Mouse (Mus musculus) MEL (cell line): ENCODE data around the gene Nolc1.

Experiments used
- EP300 ChIP-seq, 2 experiments: IDR thresholded peaks; 2 replicates each; pipeline ENCODE4 v1.6.1; 2011; ENCODE audit warnings: improper control_type of control experiment in 2 of 2, low read length in 2 of 2, low read depth in 1 of 2, mild to moderate bottlenecking in 1 of 2
- HCFC1 ChIP-seq: IDR thresholded peaks from 2 replicates; pipeline ENCODE4 v1.6.1; 2012; ENCODE audit warnings: low read depth, mild to moderate bottlenecking, inconsistent platforms, low read length, improper control_type of control experiment, moderate library complexity

DNA sequence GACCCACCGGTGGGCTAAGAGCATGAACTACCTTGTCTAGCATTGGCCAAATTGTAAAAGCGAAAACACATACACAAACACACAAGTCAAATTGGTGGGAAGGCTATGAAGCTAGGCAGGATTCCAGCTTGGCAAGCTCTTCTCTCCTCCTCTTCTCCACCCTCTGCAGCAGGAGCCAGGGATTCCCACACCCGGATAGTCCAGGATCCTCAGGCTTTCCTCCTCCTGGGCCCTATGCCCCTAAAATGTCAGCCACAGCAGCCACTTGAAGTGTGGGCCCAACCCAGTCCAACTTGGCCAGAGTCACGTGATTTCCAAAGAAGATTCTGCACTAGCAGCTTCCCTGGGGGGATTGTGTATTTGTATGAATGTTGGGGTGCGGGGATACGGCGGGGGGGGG, 32.3 kb upstream of the Nolc1 start:
- no peak for TF ChIP-seq EP300 (IDR thresholded peaks at IDR 0.05; ENCODE audit: low read depth in 1 of 2, low read length in 2 of 2)
- no peak for TF ChIP-seq HCFC1
